Mouse (Mus musculus): Measurements from ENCODE around the gene Rgs7bp.

Gene Rgs7bp

GRCm38 (mm10) chr13:105002132-105002830, 52.4 kb downstream of the Rgs7bp start:
- no peak for DNase-seq

- DNase-seq: no peak
These were observed 53.0 kb downstream of the Rgs7bp start for GRCm38 (mm10) chr13:105001714-105002113.

GRCm38 (mm10) chr13:104988811-104989258, 65.9 kb downstream of the Rgs7bp start:
- DNase-seq: no peak

GRCm38 (mm10) chr13:104988009-104988540, 66.7 kb downstream of the Rgs7bp start:
- no peak for DNase-seq

- DNase-seq: no peak
These were observed 69.0 kb downstream of the Rgs7bp start for GRCm38 (mm10) chr13:104985691-104986090.

GRCm38 (mm10) chr13:104983989-104984388, 70.7 kb downstream of the Rgs7bp start:
- DNase-seq: no peak

- no peak for DNase-seq
These were observed 71.9 kb downstream of the Rgs7bp start for GRCm38 (mm10) chr13:104982781-104983353.

GRCm38 (mm10) chr13:104978176-104978575, 76.6 kb downstream of the Rgs7bp start:
- no peak for DNase-seq

- DNase-seq: peak; percentile 66
These were observed 87.2 kb downstream of the Rgs7bp start for GRCm38 (mm10) chr13:104967486-104967885.

GRCm38 (mm10) chr13:104963716-104964115, 91.0 kb downstream of the Rgs7bp start:
- DNase-seq: peak; percentile 51

GRCm38 (mm10) chr13:104962716-104963411, 91.9 kb downstream of the Rgs7bp start:
- peak; percentile 63 for DNase-seq

GRCm38 (mm10) chr13:104962166-104962565, 92.6 kb downstream of the Rgs7bp start:
- peak; percentile 51 for DNase-seq

- DNase-seq: peak; percentile 86
These were observed 93.6 kb downstream of the Rgs7bp start for GRCm38 (mm10) chr13:104960951-104961715.

- peak; percentile 70 for DNase-seq
These were observed 94.4 kb downstream of the Rgs7bp start for GRCm38 (mm10) chr13:104960206-104960928.

- DNase-seq: peak; percentile 87
These were observed 95.0 kb downstream of the Rgs7bp start for GRCm38 (mm10) chr13:104959733-104960132.

GRCm38 (mm10) chr13:104947958-104948357, 106.8 kb downstream of the Rgs7bp start:
- peak; percentile 91 for DNase-seq

GRCm38 (mm10) chr13:104940483-104940882, 114.2 kb downstream of the Rgs7bp start:
- DNase-seq: peak; percentile 35

- no peak for DNase-seq
These were observed 114.9 kb downstream of the Rgs7bp start for GRCm38 (mm10) chr13:104939856-104940255.

- peak; percentile 78 for DNase-seq
These were observed 115.7 kb downstream of the Rgs7bp start for GRCm38 (mm10) chr13:104938966-104939593.

- DNase-seq: no peak
These were observed 117.0 kb downstream of the Rgs7bp start for GRCm38 (mm10) chr13:104937759-104938158.

- peak; percentile 4 for DNase-seq
These were observed 118.1 kb downstream of the Rgs7bp start for GRCm38 (mm10) chr13:104936586-104936985.
